Mouse (Mus musculus) heart, adult 2 months (tissue): ENCODE measurements around the gene Aif1. TPM values are rescaled to one million over a fixed set of nuclear protein-coding genes. Genes with fewer than 3 reads are reported as not detected.

Experiments
- DNase-seq, 2 experiments: peaks; one replicate each; pipeline ENCODE4 v3.0.0; 2021
- H3K27ac ChIP-seq: fragments of 200-600 bp; 2 replicates; pipeline ENCODE4 v1.8.1; 2022
- H3K27me3 ChIP-seq: fragments of 200-500 bp; 2 replicates; pipeline ENCODE4 v1.6.1; 2012; ENCODE audit warnings: mild to moderate bottlenecking, low read length, inconsistent platforms, mixed read lengths; ENCODE audit not compliant: control insufficient read depth, insufficient read depth
- H3K36me3 ChIP-seq: fragments of 200-500 bp; 2 replicates; pipeline ENCODE4 v1.6.1; 2012; ENCODE audit warnings: low read length, inconsistent platforms; ENCODE audit not compliant: control insufficient read depth, insufficient read depth
- H3K4me1 ChIP-seq: fragments of 200-500 bp; 2 replicates; pipeline ENCODE4 v1.6.1; 2011; ENCODE audit warnings: low read length; ENCODE audit not compliant: control insufficient read depth, insufficient read depth
- H3K4me3 ChIP-seq: fragments of 200-600 bp; 2 replicates; pipeline ENCODE4 v1.8.1; 2022
- H3K79me2 ChIP-seq: fragments of 200-500 bp; replicated peaks from 2 replicates; pipeline ENCODE4 v1.6.1; 2012; ENCODE audit warnings: mild to moderate bottlenecking, inconsistent platforms, low read length, moderate library complexity, mixed read lengths; ENCODE audit not compliant: control insufficient read depth, insufficient read depth
- H3K9ac ChIP-seq: fragments of 200-500 bp; 2 replicates; pipeline ENCODE4 v1.6.1; 2012; ENCODE audit warnings: low read depth, mild to moderate bottlenecking, control low read depth, inconsistent platforms, low read length, mixed read lengths
- CTCF ChIP-seq: fragments of 200-600 bp; IDR thresholded peaks from 2 replicates; pipeline ENCODE4 v1.8.1; 2022; ENCODE audit warnings: antibody characterized with exemption, mild to moderate bottlenecking, moderate library complexity
- EP300 ChIP-seq: fragments of 200-500 bp; IDR thresholded peaks from 2 replicates; pipeline ENCODE4 v1.6.1; 2011; ENCODE audit warnings: low read depth, low read length, control low read depth; ENCODE audit not compliant: insufficient read depth
- POLR2A ChIP-seq: fragments of 200-500 bp; IDR thresholded peaks from 2 replicates; pipeline ENCODE4 v1.6.1; 2011; ENCODE audit warnings: mild to moderate bottlenecking, low read depth, low read length, control low read depth; ENCODE audit not compliant: insufficient read depth
- WGBS: fragments of 180-500 bp; shearing (Covaris S2); methylation state at CpG from one replicate; pipeline ENCODE4 v1.1.7; 2018; 5-methylcytosine and 5-hydroxymethylcytosine counted together
- intact Hi-C: fragments of 180-260 bp; cut with DNase I; formaldehyde crosslinking; loops from one replicate; pipeline ENCODE4 v1.15.1; 2025
- polyA plus RNA-seq: library from polyadenylated mRNA; depleted of rRNA; stranded (reverse); fragments of >200 nt; gene quantifications from 2 replicates; pipeline ENCODE4 v1.2.3, GENCODE M21; 2012
- total RNA-seq, 2 experiments: library from RNA; stranded (reverse); gene quantifications; 2 replicates each; pipeline ENCODE4 v1.2.3; 2021

Gene Aif1
- total and polyA plus RNA-seq, 3 experiments: 1.5 to 3.9 (median 2.9) TPM

GRCm38 (mm10) chr17:35204494-35205379, 28.9 kb upstream of the Aif1 start, which contains the start of gene Lta:
TSS of gene Lta (minus strand) at chr17:35205351.
- H3K36me3 ChIP-seq: no peaks in the 10 kb centered on the region
- no peak within 1 kb of the TSS for H3K9ac ChIP-seq
- H3K79me2 ChIP-seq: no peaks in the 10 kb centered on the region
- H3K4me3 ChIP-seq: no peak within 1 kb of the TSS
- intact Hi-C loops: no loop called here
- DNase-seq: peak in 1 of 2 experiments; percentile 46
- peaks cover 2% of the 10 kb centered on the region for H3K4me1 ChIP-seq
- H3K27ac ChIP-seq: no peak within 1 kb of the TSS
- H3K27me3 ChIP-seq: no peaks in the 10 kb centered on the region; the same call in 1 of the 2 replicates
- 53% methylated on average over 20 of the region's 20 CpGs for WGBS
- TF ChIP-seq CTCF: no peak
- no peak for TF ChIP-seq EP300

- Histone ChIP-seq H3K27ac (no peak overlapping the region), H3K27me3 (no peaks in the 10 kb centered on the region; the same call in 1 of the 2 replicates), H3K9ac (no peak overlapping the region), H3K79me2 (no peaks in the 10 kb centered on the region), H3K4me3 (no peak overlapping the region), H3K4me1 (no peaks in the 10 kb centered on the region), H3K36me3 (no peaks in the 10 kb centered on the region)
- intact Hi-C loops: no loop called here
- TF ChIP-seq EP300 (no peak), POLR2A (no peak), CTCF (no peak)
- 67% methylated on average over 4 of the region's 4 CpGs for WGBS
- DNase-seq: peak in 1 of 2 experiments; percentile 2
These were observed 26.6 kb upstream of the Aif1 start for GRCm38 (mm10) chr17:35202442-35202841.

GRCm38 (mm10) chr17:35201787-35202186, 25.9 kb upstream of the Aif1 start, which contains the start of gene Tnf:
TSS of gene Tnf (minus strand) at chr17:35202007.
- intact Hi-C loops: no loop called here
- Histone ChIP-seq H3K4me1 (no peaks in the 10 kb centered on the region), H3K36me3 (no peaks in the 10 kb centered on the region), H3K27me3 (no peaks in the 10 kb centered on the region; the same call in 1 of the 2 replicates), H3K79me2 (no peaks in the 10 kb centered on the region), H3K9ac (no peak within 1 kb of the TSS), H3K27ac (peak within 1 kb of the TSS; percentile 63), H3K4me3 (peak within 1 kb of the TSS; percentile 43)
- peak; percentile 79 for DNase-seq
- TF ChIP-seq CTCF: no peak
- TF ChIP-seq EP300: no peak
- TF ChIP-seq POLR2A: peak; percentile 92
- 24% methylated on average over 13 of the region's 13 CpGs for WGBS

GRCm38 (mm10) chr17:35201128-35201527, 25.3 kb upstream of the Aif1 start:
- WGBS: 46% methylated on average over 11 of the region's 11 CpGs
- Histone ChIP-seq H3K4me3 (peak overlapping the region; percentile 43), H3K36me3 (no peaks in the 10 kb centered on the region), H3K27me3 (no peaks in the 10 kb centered on the region; the same call in 1 of the 2 replicates), H3K9ac (no peak overlapping the region), H3K4me1 (peaks cover 2% of the 10 kb centered on the region), H3K79me2 (no peaks in the 10 kb centered on the region), H3K27ac (peak overlapping the region; percentile 63)
- TF ChIP-seq CTCF: no peak
- no peak for TF ChIP-seq POLR2A
- no peak for TF ChIP-seq EP300
- intact Hi-C loops: no loop called here
- peak in 1 of 2 experiments; percentile 6 for DNase-seq

- 61% methylated on average over 11 of the region's 11 CpGs for WGBS
- intact Hi-C loops: no loop called here
- Histone ChIP-seq H3K27me3 (no peaks in the 10 kb centered on the region; the same call in 1 of the 2 replicates), H3K4me3 (no peak overlapping the region), H3K79me2 (no peaks in the 10 kb centered on the region), H3K9ac (no peak overlapping the region), H3K36me3 (no peaks in the 10 kb centered on the region), H3K4me1 (peaks cover 2% of the 10 kb centered on the region), H3K27ac (no peak overlapping the region)
- TF ChIP-seq POLR2A (no peak), CTCF (no peak), EP300 (no peak)
- peak in 1 of 2 experiments; percentile 50 for DNase-seq
These were observed 24.5 kb upstream of the Aif1 start for GRCm38 (mm10) chr17:35200398-35200797.

- intact Hi-C loops: loop anchor here (2.0 kb wide), 1 partner anchor 20 kb away; no protein-coding TSS in a partner anchor
- no peaks in the 10 kb centered on the region; the same call in 1 of the 2 replicates for H3K27me3 ChIP-seq
- TF ChIP-seq EP300 (no peak), POLR2A (no peak), CTCF (no peak)
These were observed 23.1 kb upstream of the Aif1 start for GRCm38 (mm10) chr17:35198946-35199345.

More at GRCm38 (mm10) chr17:35198946-35199345, 23.1 kb upstream of the Aif1 start:
- Histone ChIP-seq H3K4me3 (no peak overlapping the region), H3K4me1 (peaks cover 2% of the 10 kb centered on the region), H3K79me2 (no peaks in the 10 kb centered on the region), H3K36me3 (no peaks in the 10 kb centered on the region), H3K27ac (no peak overlapping the region), H3K9ac (no peak overlapping the region)
- no peak for DNase-seq
- WGBS: 47% methylated on average over 8 of the region's 8 CpGs
